Mouse (Mus musculus) neural tube, embryonic 13.5 days (tissue): ENCODE data around the gene Cd19. TPM values are rescaled to one million over a fixed set of nuclear protein-coding genes. Genes with fewer than 3 reads are reported as not detected.

Source experiments
- ATAC-seq: fragments of 200-750 bp; cut with Nextera tagmentation; 2 replicates; pipeline ENCODE4 v1.8.0; 2017; ENCODE audit warnings: low read depth, mild to moderate bottlenecking, moderate TSS enrichment, moderate library complexity
- H3K27ac ChIP-seq: fragments of 300-500 bp; sonication (generic); replicated peaks from 2 replicates; pipeline ENCODE4 v1.5.1; 2015; ENCODE audit warnings: moderate library complexity, mild to moderate bottlenecking, inconsistent platforms
- H3K27me3 ChIP-seq: fragments of 300-500 bp; sonication (generic); 2 replicates; pipeline ENCODE4 v1.6.1; 2015; ENCODE audit warnings: mild to moderate bottlenecking, inconsistent platforms
- H3K36me3 ChIP-seq: fragments of 300-500 bp; sonication (generic); 2 replicates; pipeline ENCODE4 v1.6.1; 2015; ENCODE audit warnings: mild to moderate bottlenecking, inconsistent platforms
- H3K4me1 ChIP-seq: fragments of 300-500 bp; sonication (generic); replicated peaks from 2 replicates; pipeline ENCODE4 v1.6.1; 2015; ENCODE audit warnings: inconsistent platforms
- H3K4me2 ChIP-seq: fragments of 300-500 bp; sonication (generic); 2 replicates; pipeline ENCODE4 v1.6.1; 2015; ENCODE audit warnings: inconsistent platforms, mild to moderate bottlenecking, moderate library complexity
- H3K4me3 ChIP-seq: fragments of 300-500 bp; sonication (generic); 2 replicates; pipeline ENCODE4 v1.5.1; 2015; ENCODE audit warnings: mild to moderate bottlenecking, inconsistent platforms
- H3K9ac ChIP-seq: fragments of 300-500 bp; sonication (generic); 2 replicates; pipeline ENCODE4 v1.6.1; 2015; ENCODE audit warnings: moderate library complexity, mild to moderate bottlenecking, inconsistent platforms
- H3K9me3 ChIP-seq: fragments of 300-500 bp; sonication (generic); 2 replicates; pipeline ENCODE4 v1.6.1; 2016; ENCODE audit warnings: inconsistent platforms
- WGBS: fragments of 180-500 bp; shearing (Covaris S2); methylation state at CpG from one replicate; pipeline ENCODE4 v1.1.7; 2015; 5-methylcytosine and 5-hydroxymethylcytosine counted together
- polyA plus RNA-seq: library from polyadenylated mRNA; unstranded; fragments of >200 nt; fragmentation: Nextera tagmentation; extraction: Ambion mirVana; gene quantifications from 2 replicates; pipeline ENCODE4 v1.2.1, GENCODE M21; 2015

Gene Cd19
- polyA plus RNA-seq, 1 experiment from 2014 or later, result 0.07 TPM

- no peaks in the 10 kb centered on the region for H3K27me3 ChIP-seq
- H3K4me3 ChIP-seq, result peak overlapping the region; percentile 71
- H3K9me3 ChIP-seq, result no peaks in the 10 kb centered on the region
- peak; percentile 43 for ATAC-seq
- H3K27ac ChIP-seq, result no peak overlapping the region
- peaks cover 16% of the 10 kb centered on the region; the same call in 1 of the 2 replicates for H3K36me3 ChIP-seq
- peak overlapping the region; percentile 79 for H3K4me2 ChIP-seq
- 29% methylated on average over 15 of the region's 15 CpGs for WGBS
- H3K9ac ChIP-seq, result peak overlapping the region; percentile 90
- peaks cover 22% of the 10 kb centered on the region for H3K4me1 ChIP-seq
Measured at GRCm38 (mm10) chr7:126429503-126429898, 14.8 kb upstream of the Cd19 start.

- H3K9ac ChIP-seq, result peak within 1 kb of the TSS; percentile 90
- no peaks in the 10 kb centered on the region for H3K27me3 ChIP-seq
- peaks cover 22% of the 10 kb centered on the region for H3K4me1 ChIP-seq
- H3K4me2 ChIP-seq, result peak within 1 kb of the TSS; percentile 79
- peak within 1 kb of the TSS; percentile 93 for H3K27ac ChIP-seq
- ATAC-seq, result peak; percentile 94
- peaks cover 10% of the 10 kb centered on the region; the same call in 1 of the 2 replicates for H3K36me3 ChIP-seq
- under 1% methylated on average over 82 of the region's 82 CpGs for WGBS
- no peaks in the 10 kb centered on the region for H3K9me3 ChIP-seq
- peak within 1 kb of the TSS; percentile 71 for H3K4me3 ChIP-seq
Measured at GRCm38 (mm10) chr7:126428631-126429502, 14.2 kb upstream of the Cd19 start, which contains the start of gene Rabep2. Gene Rabep2, plus strand, starts transcription at chr7:126428759.

- Histone ChIP-seq H3K4me3 (peak overlapping the region; percentile 71), H3K9ac (peak overlapping the region; percentile 90), H3K27me3 (no peaks in the 10 kb centered on the region), H3K27ac (peak overlapping the region; percentile 93), H3K4me1 (peaks cover 22% of the 10 kb centered on the region), H3K36me3 (0 out of 2 replicates have a peak, but pooled peaks cover 6% of the 10 kb centered on the region), H3K9me3 (no peaks in the 10 kb centered on the region), H3K4me2 (peak overlapping the region; percentile 79)
- WGBS, result 14% methylated on average over 4 of the region's 4 CpGs
- ATAC-seq, result no peak
Measured at GRCm38 (mm10) chr7:126428154-126428553, 13.5 kb upstream of the Cd19 start.

- WGBS, result 58% methylated on average over 12 of the region's 13 CpGs
- Histone ChIP-seq H3K4me2 (peak overlapping the region; percentile 79; the same call in 1 of the 2 replicates), H3K4me3 (no peak overlapping the region)
Measured at GRCm38 (mm10) chr7:126427323-126427860, 12.7 kb upstream of the Cd19 start.

GRCm38 (mm10) chr7:126424161-126424560 is 9.5 kb upstream of the Cd19 start:
- H3K4me1 ChIP-seq, result peaks cover 12% of the 10 kb centered on the region
- 81% methylated on average over 6 of the region's 6 CpGs for WGBS
- no peak for ATAC-seq
- no peaks in the 10 kb centered on the region for H3K27me3 ChIP-seq
- no peak overlapping the region for H3K27ac ChIP-seq
- H3K4me3 ChIP-seq, result no peak overlapping the region
- no peaks in the 10 kb centered on the region for H3K36me3 ChIP-seq
- H3K9ac ChIP-seq, result no peak overlapping the region
- no peaks in the 10 kb centered on the region for H3K9me3 ChIP-seq
- no peak overlapping the region for H3K4me2 ChIP-seq

More at GRCm38 (mm10) chr7:126427323-126427860, 12.7 kb upstream of the Cd19 start:
- Histone ChIP-seq H3K36me3 (0 out of 2 replicates have a peak, but pooled peaks cover under 1% of the 10 kb centered on the region), H3K9ac (no peak overlapping the region), H3K9me3 (no peaks in the 10 kb centered on the region), H3K4me1 (peaks cover 22% of the 10 kb centered on the region), H3K27ac (no peak overlapping the region), H3K27me3 (no peaks in the 10 kb centered on the region)
- no peak for ATAC-seq

GRCm38 (mm10) chr7:126421756-126422155 is 7.1 kb upstream of the Cd19 start:
- H3K9me3 ChIP-seq, result no peaks in the 10 kb centered on the region
- 89% methylated on average over 5 of the region's 5 CpGs for WGBS
- no peak overlapping the region for H3K27ac ChIP-seq
- no peak overlapping the region for H3K4me2 ChIP-seq
- no peak overlapping the region for H3K9ac ChIP-seq
- no peaks in the 10 kb centered on the region; the same call in 1 of the 2 replicates for H3K4me1 ChIP-seq
- no peak for ATAC-seq
- no peaks in the 10 kb centered on the region for H3K27me3 ChIP-seq
- no peak overlapping the region for H3K4me3 ChIP-seq
- H3K36me3 ChIP-seq, result no peaks in the 10 kb centered on the region

- ATAC-seq, result no peak
- no peak overlapping the region for H3K27ac ChIP-seq
- H3K4me2 ChIP-seq, result no peak overlapping the region
- no peaks in the 10 kb centered on the region for H3K27me3 ChIP-seq
- H3K4me3 ChIP-seq, result no peak overlapping the region
- no peak overlapping the region for H3K9ac ChIP-seq
- H3K36me3 ChIP-seq, result no peaks in the 10 kb centered on the region
- 76% methylated on average over 3 of the region's 3 CpGs for WGBS
- no peaks in the 10 kb centered on the region for H3K9me3 ChIP-seq
- no peaks in the 10 kb centered on the region; the same call in 1 of the 2 replicates for H3K4me1 ChIP-seq
Measured at GRCm38 (mm10) chr7:126418496-126418895, 3.8 kb upstream of the Cd19 start.

- Histone ChIP-seq H3K4me2 (no peak overlapping the region), H3K9ac (no peak overlapping the region), H3K9me3 (no peaks in the 10 kb centered on the region), H3K27ac (no peak overlapping the region), H3K4me1 (no peaks in the 10 kb centered on the region; the same call in 1 of the 2 replicates), H3K36me3 (no peaks in the 10 kb centered on the region), H3K27me3 (no peaks in the 10 kb centered on the region), H3K4me3 (no peak overlapping the region)
- WGBS, result 91% methylated on average over 4 of the region's 4 CpGs
- ATAC-seq, result no peak
Measured at GRCm38 (mm10) chr7:126417606-126418005, 2.9 kb upstream of the Cd19 start.

GRCm38 (mm10) chr7:126417045-126417444 is 2.4 kb upstream of the Cd19 start:
- Histone ChIP-seq H3K4me1 (no peaks in the 10 kb centered on the region; the same call in 1 of the 2 replicates), H3K27ac (no peak overlapping the region), H3K4me2 (no peak overlapping the region), H3K36me3 (no peaks in the 10 kb centered on the region), H3K4me3 (no peak overlapping the region), H3K9me3 (no peaks in the 10 kb centered on the region), H3K9ac (no peak overlapping the region), H3K27me3 (no peaks in the 10 kb centered on the region)
- ATAC-seq, result no peak
- 25% methylated on average over 8 of the region's 8 CpGs for WGBS

GRCm38 (mm10) chr7:126416615-126417014 is 1.9 kb upstream of the Cd19 start:
- H3K4me3 ChIP-seq, result no peak overlapping the region
- no peaks in the 10 kb centered on the region; the same call in 1 of the 2 replicates for H3K4me1 ChIP-seq
- no peak overlapping the region for H3K4me2 ChIP-seq
- H3K9me3 ChIP-seq, result no peaks in the 10 kb centered on the region
- WGBS, result 62% methylated on average over 2 of the region's 2 CpGs
- H3K27ac ChIP-seq, result no peak overlapping the region
- no peaks in the 10 kb centered on the region for H3K27me3 ChIP-seq
- no peak overlapping the region for H3K9ac ChIP-seq
- no peaks in the 10 kb centered on the region for H3K36me3 ChIP-seq
- ATAC-seq, result no peak

GRCm38 (mm10) chr7:126411061-126411460 is 3.6 kb downstream of the Cd19 start:
- no peak overlapping the region for H3K4me2 ChIP-seq
- H3K4me1 ChIP-seq, result no peaks in the 10 kb centered on the region
- 90% methylated on average over 4 of the region's 4 CpGs for WGBS
- H3K9ac ChIP-seq, result no peak overlapping the region
- no peaks in the 10 kb centered on the region for H3K9me3 ChIP-seq
- no peak for ATAC-seq
- H3K4me3 ChIP-seq, result no peak overlapping the region
- no peaks in the 10 kb centered on the region for H3K36me3 ChIP-seq
- H3K27me3 ChIP-seq, result 0 out of 2 replicates have a peak, but pooled peaks cover 3% of the 10 kb centered on the region
- H3K27ac ChIP-seq, result no peak overlapping the region

GRCm38 (mm10) chr7:126408686-126409085 is 6.0 kb downstream of the Cd19 start:
- Histone ChIP-seq H3K36me3 (no peaks in the 10 kb centered on the region), H3K4me3 (no peak overlapping the region), H3K4me2 (no peak overlapping the region), H3K4me1 (no peaks in the 10 kb centered on the region), H3K9me3 (no peaks in the 10 kb centered on the region), H3K27me3 (0 out of 2 replicates have a peak, but pooled peaks cover 3% of the 10 kb centered on the region), H3K27ac (no peak overlapping the region), H3K9ac (no peak overlapping the region)
- no peak for ATAC-seq
- WGBS, result 90% methylated on average over 2 of the region's 2 CpGs
